Mouse (Mus musculus) heart, adult 11 months (tissue): ENCODE data around the gene Olfr1458.

Experiments
- DNase-seq: peaks from one replicate; pipeline ENCODE4 v3.0.0; 2022

Gene Olfr1458

DNA sequence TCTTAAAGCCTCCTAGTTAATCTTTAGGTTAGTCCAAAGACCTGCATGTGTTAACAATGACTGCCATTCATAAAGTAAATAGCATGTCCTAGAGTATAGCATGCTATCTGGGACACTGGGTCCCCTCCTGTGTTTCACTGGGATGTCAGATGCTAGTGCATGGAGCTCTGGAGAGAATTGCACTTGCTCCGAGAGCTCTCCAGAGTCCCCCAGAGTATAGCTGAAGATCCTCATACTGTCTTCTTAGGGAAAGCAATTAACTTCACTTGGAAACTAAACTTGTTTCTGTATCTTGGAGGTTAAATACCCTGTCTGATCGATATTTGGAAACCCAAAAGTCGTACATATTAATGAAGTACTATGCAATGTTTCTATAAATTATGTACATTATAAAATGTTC is at the start of gene Olfr1458:
TSS of gene Olfr1458 (minus strand) at position 101 of the 400 bp plus-strand sequence.
- DNase-seq = no peak

- no peak for DNase-seq
Observed at GRCm38 (mm10) chr19:13149449-13149848, 42.9 kb upstream of the Olfr1458 start, which contains the start of gene Olfr1459. Gene Olfr1459 (minus strand): TSS chr19:13149549.

- no peak for DNase-seq
Observed at GRCm38 (mm10) chr19:13097791-13098190, 8.8 kb downstream of the Olfr1458 start, which contains the start of gene Olfr1457. Gene Olfr1457 (minus strand): TSS chr19:13097891.

DNA sequence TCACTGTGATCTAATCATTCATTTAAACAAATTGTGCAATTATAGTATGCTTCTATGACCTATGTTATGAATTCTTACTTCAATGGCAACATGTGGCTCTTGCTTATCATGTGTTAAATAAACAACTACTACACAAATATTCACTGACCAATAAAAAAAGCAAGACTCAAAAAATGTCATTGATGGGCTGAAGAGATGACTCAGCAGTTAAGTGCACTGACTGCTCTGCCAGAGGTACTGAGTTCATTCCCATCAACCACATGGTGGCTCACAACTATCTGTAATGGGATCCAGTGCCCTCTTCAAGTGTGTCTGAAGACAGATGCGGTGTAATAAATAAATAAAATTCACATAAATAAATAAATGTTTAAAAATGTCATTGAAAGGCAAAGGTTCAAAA is 12.7 kb downstream of the Olfr1458 start:
- DNase-seq = no peak

DNA sequence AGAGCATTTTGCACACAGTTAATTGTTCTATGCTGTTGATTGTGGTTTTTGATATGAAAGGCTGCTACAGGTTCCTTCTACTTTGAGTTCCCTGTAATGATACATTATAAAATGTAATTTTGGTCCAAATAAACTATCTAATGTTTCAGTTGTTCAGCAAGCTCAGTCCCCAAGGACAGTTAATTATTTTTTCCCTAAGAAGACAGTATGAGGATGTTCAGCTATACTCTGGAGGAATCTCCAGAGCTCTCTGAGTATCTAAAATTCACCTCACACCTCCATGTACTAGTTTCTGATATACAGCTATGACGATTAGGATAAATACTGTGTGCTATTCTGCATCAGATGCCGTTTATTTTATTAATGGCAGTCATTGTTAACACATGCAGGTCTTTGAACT is 46.3 kb downstream of the Olfr1458 start, which contains the start of gene Olfr1454:
TSS of gene Olfr1454 (plus strand) at position 301 of the 400 bp plus-strand sequence.
- no peak for DNase-seq
